Mouse (Mus musculus): ENCODE measurements around the gene Prkd1. TPM values are rescaled to one million over a fixed set of nuclear protein-coding genes. Genes with fewer than 3 reads are reported as not detected.

Gene Prkd1
- polyA plus RNA-seq, 1 experiment from 2014 or later: 0.75 TPM

GRCm38 (mm10) chr12:50511486-50512225 is 137.2 kb downstream of the Prkd1 start:
- H3K9ac ChIP-seq: no peak overlapping the region
- no peaks in the 10 kb centered on the region for H3K36me3 ChIP-seq
- H3K27me3 ChIP-seq: no peaks in the 10 kb centered on the region
- no peak for DNase-seq
- no peak for ATAC-seq (ENCODE audit: low read depth)
- H3K4me2 ChIP-seq: no peak overlapping the region
- no peak overlapping the region for H3K4me3 ChIP-seq (replicated peaks)
- no peaks in the 10 kb centered on the region for H3K9me3 ChIP-seq (replicated peaks)
- H3K4me1 ChIP-seq (replicated peaks): no peaks in the 10 kb centered on the region
- WGBS (ENCODE audit: insufficient replicate concordance): 61% methylated on average over 4 of the region's 4 CpGs
- H3K27ac ChIP-seq: no peak overlapping the region

GRCm38 (mm10) chr12:50508762-50509161 is 140.1 kb downstream of the Prkd1 start:
- Histone ChIP-seq H3K27me3 (no peaks in the 10 kb centered on the region), H3K4me1 (replicated peaks) (no peaks in the 10 kb centered on the region), H3K27ac (no peak overlapping the region), H3K9ac (no peak overlapping the region), H3K9me3 (replicated peaks) (0 out of 2 replicates have a peak, but pooled peaks cover 3% of the 10 kb centered on the region), H3K4me2 (no peak overlapping the region), H3K36me3 (no peaks in the 10 kb centered on the region), H3K4me3 (replicated peaks) (no peak overlapping the region)
- DNase-seq (no peak), ATAC-seq (ENCODE audit: low read depth) (no peak)
- WGBS (ENCODE audit: insufficient replicate concordance): 44% methylated on average over 2 of the region's 2 CpGs

- WGBS (ENCODE audit: insufficient replicate concordance): 72% methylated on average over 3 of the region's 3 CpGs
- Histone ChIP-seq H3K9me3 (replicated peaks) (0 out of 2 replicates have a peak, but pooled peaks cover 3% of the 10 kb centered on the region), H3K4me2 (no peak overlapping the region), H3K27me3 (no peaks in the 10 kb centered on the region), H3K4me3 (replicated peaks) (no peak overlapping the region), H3K9ac (no peak overlapping the region), H3K36me3 (no peaks in the 10 kb centered on the region), H3K27ac (no peak overlapping the region), H3K4me1 (replicated peaks) (no peaks in the 10 kb centered on the region)
- DNase-seq (no peak), ATAC-seq (ENCODE audit: low read depth) (no peak)
Measured at GRCm38 (mm10) chr12:50499796-50500504, 148.9 kb downstream of the Prkd1 start.

- DNase-seq (no peak), ATAC-seq (ENCODE audit: low read depth) (no peak)
- no peaks in the 10 kb centered on the region for H3K9me3 ChIP-seq (replicated peaks)
- H3K4me2 ChIP-seq: no peak overlapping the region
- H3K27ac ChIP-seq: no peak overlapping the region
- H3K9ac ChIP-seq: no peak overlapping the region
- no peaks in the 10 kb centered on the region for H3K4me1 ChIP-seq (replicated peaks)
- no peaks in the 10 kb centered on the region for H3K36me3 ChIP-seq
- H3K27me3 ChIP-seq: no peaks in the 10 kb centered on the region
- no peak overlapping the region for H3K4me3 ChIP-seq (replicated peaks)
- WGBS (ENCODE audit: insufficient replicate concordance): 66% methylated on average over 3 of the region's 3 CpGs
Measured at GRCm38 (mm10) chr12:50496006-50496405, 152.9 kb downstream of the Prkd1 start.

- H3K4me2 ChIP-seq: no peak overlapping the region
- H3K36me3 ChIP-seq: no peaks in the 10 kb centered on the region
- 76% methylated on average over 7 of the region's 7 CpGs for WGBS (ENCODE audit: insufficient replicate concordance)
- no peaks in the 10 kb centered on the region for H3K9me3 ChIP-seq (replicated peaks)
- no peak overlapping the region for H3K4me3 ChIP-seq (replicated peaks)
- H3K9ac ChIP-seq: no peak overlapping the region
- DNase-seq (no peak), ATAC-seq (ENCODE audit: low read depth) (no peak)
- H3K27ac ChIP-seq: no peak overlapping the region
- H3K4me1 ChIP-seq (replicated peaks): no peaks in the 10 kb centered on the region
- no peaks in the 10 kb centered on the region for H3K27me3 ChIP-seq
Measured at GRCm38 (mm10) chr12:50479784-50480183, 169.1 kb downstream of the Prkd1 start.

GRCm38 (mm10) chr12:50457151-50457550 is 191.7 kb downstream of the Prkd1 start:
- WGBS (ENCODE audit: insufficient replicate concordance): 73% methylated on average over 3 of the region's 3 CpGs
- Histone ChIP-seq H3K27ac (no peak overlapping the region), H3K4me1 (replicated peaks) (no peaks in the 10 kb centered on the region), H3K27me3 (no peaks in the 10 kb centered on the region), H3K4me3 (replicated peaks) (no peak overlapping the region), H3K4me2 (no peak overlapping the region), H3K9me3 (replicated peaks) (no peaks in the 10 kb centered on the region), H3K36me3 (no peaks in the 10 kb centered on the region), H3K9ac (no peak overlapping the region)
- DNase-seq: no peak
- no peak for ATAC-seq (ENCODE audit: low read depth)

- DNase-seq: no peak
- H3K4me2 ChIP-seq: no peak overlapping the region
- H3K27ac ChIP-seq: no peak overlapping the region
- H3K27me3 ChIP-seq: no peaks in the 10 kb centered on the region
- H3K36me3 ChIP-seq: no peaks in the 10 kb centered on the region
- no peak overlapping the region for H3K4me3 ChIP-seq (replicated peaks)
- H3K9ac ChIP-seq: no peak overlapping the region
- 80% methylated on average over 3 of the region's 3 CpGs for WGBS (ENCODE audit: insufficient replicate concordance)
- no peaks in the 10 kb centered on the region for H3K9me3 ChIP-seq (replicated peaks)
- no peak for ATAC-seq (ENCODE audit: low read depth)
- no peaks in the 10 kb centered on the region for H3K4me1 ChIP-seq (replicated peaks)
Measured at GRCm38 (mm10) chr12:50451761-50452160, 197.1 kb downstream of the Prkd1 start.

- Histone ChIP-seq H3K4me3 (replicated peaks) (no peak overlapping the region), H3K4me1 (replicated peaks) (no peaks in the 10 kb centered on the region), H3K9ac (no peak overlapping the region), H3K36me3 (no peaks in the 10 kb centered on the region), H3K4me2 (no peak overlapping the region), H3K27ac (no peak overlapping the region), H3K27me3 (no peaks in the 10 kb centered on the region), H3K9me3 (replicated peaks) (no peaks in the 10 kb centered on the region)
- DNase-seq (no peak), ATAC-seq (ENCODE audit: low read depth) (no peak)
- 69% methylated on average over 6 of the region's 6 CpGs for WGBS (ENCODE audit: insufficient replicate concordance)
Measured at GRCm38 (mm10) chr12:50436660-50437059, 212.2 kb downstream of the Prkd1 start.

GRCm38 (mm10) chr12:50430129-50430703 is 218.7 kb downstream of the Prkd1 start:
- Histone ChIP-seq H3K4me3 (replicated peaks) (no peak overlapping the region), H3K27ac (no peak overlapping the region), H3K4me1 (replicated peaks) (no peaks in the 10 kb centered on the region), H3K9ac (no peak overlapping the region), H3K27me3 (no peaks in the 10 kb centered on the region), H3K4me2 (no peak overlapping the region), H3K9me3 (replicated peaks) (no peaks in the 10 kb centered on the region), H3K36me3 (no peaks in the 10 kb centered on the region)
- DNase-seq: no peak
- WGBS (ENCODE audit: insufficient replicate concordance): 68% methylated on average over 5 of the region's 5 CpGs
- no peak for ATAC-seq (ENCODE audit: low read depth)

- H3K9me3 ChIP-seq (replicated peaks): no peaks in the 10 kb centered on the region
- no peaks in the 10 kb centered on the region for H3K27me3 ChIP-seq
- H3K4me3 ChIP-seq (replicated peaks): no peak overlapping the region
- H3K4me1 ChIP-seq (replicated peaks): no peaks in the 10 kb centered on the region
- no peak for DNase-seq
- no peaks in the 10 kb centered on the region for H3K36me3 ChIP-seq
- no peak overlapping the region for H3K4me2 ChIP-seq
- 70% methylated on average over 11 of the region's 11 CpGs for WGBS (ENCODE audit: insufficient replicate concordance)
- no peak overlapping the region for H3K27ac ChIP-seq
- no peak overlapping the region for H3K9ac ChIP-seq
- ATAC-seq (ENCODE audit: low read depth): no peak
Measured at GRCm38 (mm10) chr12:50352404-50352803, 296.5 kb downstream of the Prkd1 start.

GRCm38 (mm10) chr12:50333182-50333581 is 315.7 kb downstream of the Prkd1 start:
- no peaks in the 10 kb centered on the region for H3K36me3 ChIP-seq
- H3K9ac ChIP-seq: no peak overlapping the region
- DNase-seq: no peak
- no peak overlapping the region for H3K4me2 ChIP-seq
- H3K4me1 ChIP-seq (replicated peaks): no peaks in the 10 kb centered on the region
- no peaks in the 10 kb centered on the region for H3K27me3 ChIP-seq
- WGBS (ENCODE audit: insufficient replicate concordance): 54% methylated on average over 4 of the region's 4 CpGs
- no peak overlapping the region for H3K27ac ChIP-seq
- H3K9me3 ChIP-seq (replicated peaks): no peaks in the 10 kb centered on the region
- no peak overlapping the region for H3K4me3 ChIP-seq (replicated peaks)
- no peak for ATAC-seq (ENCODE audit: low read depth)
